Mouse (Mus musculus) cerebellum, postnatal 36 days (tissue): Measurements from ENCODE around the gene Mast3.

Experiments used
- DNase-seq, 2 experiments: peaks; one replicate each; pipeline ENCODE4 v3.0.0; 2021 to 2022; ENCODE audit warnings: mixed read lengths in 2 of 2

Gene Mast3

DNA sequence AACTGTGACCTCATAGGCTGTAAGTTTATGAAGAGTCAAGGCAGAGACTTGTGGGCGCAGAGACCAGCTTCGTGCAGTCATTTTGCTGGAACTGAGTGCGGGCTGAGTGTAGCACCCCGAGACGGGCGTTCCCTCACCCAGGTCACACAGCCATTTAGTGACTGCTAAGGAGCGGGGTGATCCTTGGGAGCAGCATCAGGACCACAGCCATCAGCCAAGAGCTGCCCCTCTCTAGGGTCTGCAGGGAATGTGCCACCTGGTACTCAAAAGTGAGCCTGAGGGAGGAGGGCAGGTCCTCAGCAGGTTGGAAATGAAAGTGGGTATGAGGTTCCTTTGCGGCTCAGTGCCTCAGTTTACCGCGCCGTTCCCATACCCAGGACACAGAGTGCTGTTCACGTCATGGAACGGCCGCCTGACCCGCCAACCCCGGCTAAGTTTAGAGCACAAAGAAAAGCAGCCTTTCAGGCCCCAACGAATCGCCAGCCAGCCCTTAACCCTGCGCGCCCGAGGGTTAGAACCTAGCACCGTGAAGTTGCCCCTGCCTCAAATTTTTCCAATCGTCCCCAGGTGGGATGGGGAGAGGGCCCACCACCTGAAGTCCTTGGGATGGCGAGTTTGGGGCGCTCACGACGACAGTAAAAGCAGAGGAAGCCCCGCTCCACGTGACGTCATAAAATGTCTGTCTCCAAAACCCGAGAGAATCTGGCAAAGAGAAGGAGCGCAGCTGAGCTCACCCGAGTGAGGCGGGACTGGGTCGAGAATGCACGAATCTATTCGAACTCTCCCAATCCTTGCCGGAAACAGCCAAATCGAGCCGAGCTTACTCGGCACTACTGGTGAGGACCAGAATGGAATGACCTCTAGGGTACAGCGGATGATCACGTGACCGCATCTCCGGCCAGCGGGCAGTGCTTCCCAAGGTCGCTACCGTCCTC is 60.9 kb downstream of the Mast3 start:
- peak; percentile 34 to 40 for DNase-seq

DNA sequence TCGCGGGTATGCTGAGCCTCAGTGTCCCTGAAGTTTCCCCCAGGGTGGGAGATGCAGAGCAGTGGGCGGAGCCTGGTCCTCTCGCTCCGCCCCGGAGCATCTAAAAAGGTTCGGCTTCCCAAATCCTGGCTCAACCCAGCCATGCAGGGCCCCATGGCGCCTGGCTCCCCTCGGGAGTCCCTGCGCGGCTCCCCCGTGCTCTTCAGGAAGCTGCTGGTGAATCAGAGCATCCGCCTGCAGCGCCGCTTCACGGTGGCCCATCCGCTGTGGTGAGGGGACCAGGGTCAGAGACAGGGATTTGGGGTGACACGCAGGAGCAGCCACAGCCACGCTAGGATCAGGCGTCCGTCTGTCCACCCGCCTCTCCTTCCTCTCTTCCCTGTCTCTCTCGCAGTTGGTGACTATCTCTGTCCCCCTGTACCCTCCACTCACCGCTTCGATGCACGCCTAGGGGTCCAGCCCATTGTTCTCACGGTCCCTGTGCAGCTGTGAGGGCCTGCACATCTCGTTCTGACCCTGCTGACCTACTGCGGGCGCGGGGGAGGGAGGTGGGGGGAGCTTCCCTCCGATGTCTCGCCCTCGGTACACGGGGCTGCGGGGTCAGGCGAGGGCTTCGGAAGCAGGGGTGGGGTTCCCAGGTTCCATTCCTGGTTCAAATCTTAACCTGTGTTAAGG is 61.7 kb downstream of the Mast3 start:
- no peak for DNase-seq

DNA sequence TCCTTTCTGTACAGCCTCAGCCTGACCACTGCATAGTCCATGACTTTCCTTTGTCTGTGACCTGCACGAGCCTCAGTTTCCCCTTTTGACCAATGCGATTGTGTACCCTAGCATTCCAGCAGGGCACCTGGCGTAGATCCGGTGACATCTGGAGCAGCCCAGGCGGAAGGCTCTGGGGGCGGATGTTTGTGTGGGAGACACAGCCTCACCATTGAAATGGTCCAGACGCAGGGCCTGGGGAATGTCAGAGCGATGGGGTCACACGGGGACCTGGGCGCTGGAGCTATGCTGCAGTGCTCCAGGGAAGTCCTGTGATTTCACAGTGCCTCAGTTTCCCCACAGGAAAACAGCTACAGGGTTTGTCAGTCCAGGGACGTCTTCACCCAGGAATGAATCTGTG is 62.7 kb downstream of the Mast3 start:
- DNase-seq = no peak

DNA sequence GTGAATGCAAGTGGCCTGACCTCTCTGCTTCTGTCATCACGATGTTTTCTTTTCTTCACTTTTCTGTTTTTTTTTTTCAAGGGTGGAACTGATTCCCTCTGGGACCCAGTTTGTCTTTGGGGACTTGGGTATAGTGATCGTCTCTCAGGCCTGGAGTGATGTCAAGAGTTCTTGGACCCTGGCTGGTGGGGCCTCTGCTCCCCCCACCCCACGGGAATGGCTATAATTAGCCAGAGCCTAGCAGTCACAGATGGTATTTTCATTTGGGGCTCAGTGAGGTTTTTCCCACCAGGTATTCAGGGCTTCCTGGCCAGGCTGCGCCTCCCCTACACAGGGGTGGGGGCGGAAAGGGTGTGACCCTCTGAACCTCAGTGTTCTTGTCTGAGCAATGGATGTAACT is 63.2 kb downstream of the Mast3 start:
- DNase-seq = no peak

DNA sequence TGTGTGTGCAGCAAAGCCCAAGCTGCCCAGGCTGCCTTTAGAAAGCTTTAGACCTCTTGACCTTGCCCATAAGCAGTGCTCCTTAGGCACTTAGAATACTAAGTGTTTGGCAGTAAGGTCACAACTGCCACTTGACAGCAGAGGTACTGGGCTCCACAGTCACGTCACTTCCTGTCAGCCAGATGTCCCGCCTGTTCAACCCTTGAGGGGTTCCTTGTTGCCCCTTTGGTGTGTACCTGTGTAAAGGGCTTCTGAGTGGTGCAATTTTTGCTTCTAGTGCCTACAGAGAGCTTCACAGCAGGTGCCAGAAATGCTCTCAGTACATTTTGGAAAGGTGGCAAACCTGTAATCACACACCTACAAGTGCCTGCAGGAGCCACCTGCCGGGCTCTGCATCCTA is 66.6 kb downstream of the Mast3 start:
- DNase-seq = no peak

DNA sequence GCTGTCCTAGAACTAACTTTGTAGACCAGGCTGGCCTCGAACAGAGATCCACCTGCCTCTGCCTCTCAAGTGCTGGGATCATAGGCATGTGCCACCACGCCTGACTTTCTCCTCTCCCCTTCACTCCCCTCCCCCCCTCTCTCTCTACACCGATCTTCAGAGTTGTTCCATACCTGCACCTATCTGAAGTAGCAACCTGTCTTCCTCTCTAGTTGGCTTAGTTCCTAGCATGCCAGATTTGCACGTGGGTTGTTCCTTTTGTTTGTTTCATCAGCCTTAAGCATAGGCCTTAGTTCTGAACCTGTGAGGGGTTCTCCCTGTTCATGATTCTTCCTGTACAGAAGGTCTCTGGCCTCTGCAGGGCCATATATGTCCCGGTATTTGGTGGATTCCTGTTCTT is 67.1 kb downstream of the Mast3 start:
- DNase-seq = no peak

DNA sequence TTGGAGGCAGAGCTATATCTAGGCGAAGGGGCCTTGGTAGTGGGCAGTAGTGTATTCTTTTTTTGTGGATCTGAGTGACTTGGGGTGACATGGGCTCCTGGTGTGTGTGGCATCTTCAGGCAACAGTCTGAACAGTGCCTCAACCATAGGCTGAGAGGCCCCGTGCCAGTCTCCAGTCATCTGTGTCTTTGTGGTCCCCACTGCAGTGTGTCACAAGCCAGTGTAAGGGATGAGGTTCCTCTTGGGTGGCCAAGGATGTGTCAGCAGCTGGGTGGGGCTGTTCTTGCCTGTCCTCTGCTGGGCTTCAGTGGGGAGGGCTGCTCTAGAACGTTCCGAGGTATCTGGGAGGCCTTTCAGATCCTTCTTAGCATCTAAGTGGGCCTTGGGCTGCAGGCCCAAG is 73.9 kb downstream of the Mast3 start:
- DNase-seq = no peak

DNA sequence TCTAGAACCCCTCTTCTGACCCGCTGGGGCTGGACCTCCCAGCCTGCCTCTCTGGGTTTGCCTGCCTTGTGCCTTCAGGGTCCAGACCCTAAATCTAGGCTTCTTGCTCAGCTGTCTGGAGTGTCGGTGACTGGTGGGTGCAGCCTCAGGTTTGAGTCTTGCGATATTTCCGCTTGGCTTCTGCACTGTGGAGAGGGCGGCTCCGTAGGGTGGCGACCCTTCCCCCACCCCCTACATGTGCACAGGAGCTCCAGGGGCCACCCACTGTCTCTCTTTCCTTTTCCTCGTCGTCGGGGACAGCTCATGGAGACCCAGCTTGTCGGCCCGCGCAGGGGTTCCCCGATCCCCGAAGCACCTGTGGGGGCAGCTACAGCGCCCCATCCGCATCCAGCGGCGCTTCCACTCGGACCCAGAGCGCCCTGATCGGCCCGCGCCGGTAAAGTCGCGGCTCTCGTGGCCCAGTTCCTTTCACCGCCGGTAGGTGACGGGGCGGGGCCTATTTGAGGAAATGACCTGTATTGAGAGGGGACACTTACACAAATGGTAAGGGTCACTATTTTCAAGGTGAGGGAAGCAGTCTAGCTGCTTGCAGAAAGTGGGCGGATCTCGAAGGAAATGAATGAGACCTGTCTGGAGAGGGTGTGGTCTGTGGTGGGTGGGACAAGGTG is 74.9 kb downstream of the Mast3 start:
- DNase-seq = no peak
